Mouse (Mus musculus) cerebellum, adult 2 months (tissue): ENCODE measurements around the gene Dll1.

Experiments
- CTCF ChIP-seq: fragments of 200-500 bp; IDR thresholded peaks from 2 replicates; pipeline ENCODE4 v1.5.1; 2011; ENCODE audit warnings: low read depth, mild to moderate bottlenecking, control low read depth, low read length, moderate library complexity, borderline replicate concordance; ENCODE audit not compliant: insufficient read depth
- POLR2A ChIP-seq: fragments of 200-500 bp; IDR thresholded peaks from 2 replicates; pipeline ENCODE4 v1.6.1; 2011; ENCODE audit warnings: low read length, control low read depth, borderline replicate concordance; ENCODE audit not compliant: insufficient read depth

DNA sequence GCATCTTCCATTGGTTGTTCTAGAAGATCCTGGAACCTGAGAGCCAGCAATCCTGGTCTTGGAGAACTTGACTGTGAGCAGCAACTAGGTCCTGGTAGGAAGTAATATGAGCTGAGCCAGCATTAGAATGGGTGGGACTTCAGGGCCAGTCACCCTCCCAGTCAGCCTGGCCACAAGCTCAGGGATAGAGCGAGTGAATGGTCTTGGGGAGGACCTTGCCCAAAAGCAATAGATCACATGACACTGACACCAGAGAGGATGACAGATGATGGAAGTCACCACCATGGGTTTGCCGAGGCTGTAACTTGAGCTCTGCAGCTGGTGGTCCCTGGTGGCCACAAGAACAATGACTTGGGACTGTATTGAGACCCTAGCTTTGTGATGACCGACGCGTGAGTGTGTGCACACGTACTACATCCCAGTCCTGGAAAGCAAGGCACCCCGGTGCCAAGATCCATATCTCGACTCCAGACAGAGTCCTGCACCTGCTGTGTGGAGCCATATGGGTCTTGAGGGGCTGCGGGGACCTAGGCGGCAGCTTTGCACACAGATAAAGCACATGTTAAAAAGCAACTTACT, 46.8 kb downstream of the Dll1 start:
- no peak for TF ChIP-seq POLR2A
- no peak for TF ChIP-seq CTCF
